Mouse (Mus musculus) cortical plate, adult 2 months (tissue): ENCODE results near the gene Lin54. TPM values are rescaled to one million over a fixed set of nuclear protein-coding genes. Genes with fewer than 3 reads are reported as not detected.

ENCODE experiments used
- H3K27ac ChIP-seq: fragments of 200-500 bp; 2 replicates; pipeline ENCODE4 v1.5.1; 2012; ENCODE audit warnings: low read length, control low read depth, inconsistent platforms; ENCODE audit not compliant: insufficient read depth
- H3K4me1 ChIP-seq: fragments of 200-500 bp; 2 replicates; pipeline ENCODE4 v1.6.1; 2011; ENCODE audit warnings: low read length; ENCODE audit not compliant: control insufficient read depth, insufficient read depth
- H3K4me3 ChIP-seq: fragments of 200-500 bp; 2 replicates; pipeline ENCODE4 v1.5.1; 2011; ENCODE audit warnings: mild to moderate bottlenecking, low read length, control low read depth; ENCODE audit not compliant: insufficient read depth
- CTCF ChIP-seq: fragments of 200-500 bp; IDR thresholded peaks from 2 replicates; pipeline ENCODE4 v1.5.1; 2011; ENCODE audit warnings: mild to moderate bottlenecking, control low read depth, low read length; ENCODE audit not compliant: insufficient read depth; ENCODE audit errors: extremely low read depth
- POLR2A ChIP-seq: fragments of 200-500 bp; IDR thresholded peaks from 2 replicates; pipeline ENCODE4 v1.6.1; 2011; ENCODE audit warnings: mild to moderate bottlenecking, low read length, control low read depth; ENCODE audit not compliant: insufficient read depth; ENCODE audit errors: extremely low read depth
- polyA plus RNA-seq: library from polyadenylated mRNA; depleted of rRNA; stranded (reverse); fragments of >200 nt; gene quantifications from 2 replicates; pipeline ENCODE4 v1.2.3, GENCODE M21; 2012; rRNA removed

Lin54 gene
- polyA plus RNA-seq, 1 experiment, result 7.2 TPM

DNA sequence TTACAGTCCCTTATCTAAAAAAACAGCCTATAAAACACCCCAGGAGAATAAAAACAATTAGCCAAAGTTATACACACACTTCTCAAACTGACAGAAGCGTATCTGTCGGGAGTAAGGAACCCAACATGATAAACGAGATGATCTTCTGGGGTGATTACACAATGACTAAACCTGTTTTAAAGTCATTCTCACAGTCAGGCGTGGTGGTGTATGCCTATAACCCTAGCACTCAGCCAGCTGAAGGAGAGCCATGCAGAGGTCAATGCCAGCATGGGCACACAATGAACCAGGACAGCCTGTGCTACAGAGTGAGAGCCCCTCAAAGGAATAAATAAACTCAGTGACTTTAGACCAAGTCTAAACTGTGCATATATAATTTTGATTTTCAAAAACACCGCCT lies 92.0 kb downstream of the Lin54 start:
- no peak overlapping the region for H3K4me3 ChIP-seq
- H3K27ac ChIP-seq, result no peak overlapping the region
- no peaks in the 10 kb centered on the region; the same call in 1 of the 2 replicates for H3K4me1 ChIP-seq
- TF ChIP-seq CTCF, result no peak

- TF ChIP-seq POLR2A (no peak), CTCF (no peak)
These were observed 103.7 kb downstream of the Lin54 start for GRCm38 (mm10) chr5:100396753-100397152.

GRCm38 (mm10) chr5:100393681-100394080 lies 106.8 kb downstream of the Lin54 start:
- Histone ChIP-seq H3K4me3 (no peak overlapping the region), H3K4me1 (no peaks in the 10 kb centered on the region), H3K27ac (no peak overlapping the region)
- TF ChIP-seq POLR2A (no peak), CTCF (no peak)

More at GRCm38 (mm10) chr5:100396753-100397152, 103.7 kb downstream of the Lin54 start:
- Histone ChIP-seq H3K4me3 (no peak overlapping the region), H3K4me1 (no peaks in the 10 kb centered on the region), H3K27ac (no peak overlapping the region)

DNA sequence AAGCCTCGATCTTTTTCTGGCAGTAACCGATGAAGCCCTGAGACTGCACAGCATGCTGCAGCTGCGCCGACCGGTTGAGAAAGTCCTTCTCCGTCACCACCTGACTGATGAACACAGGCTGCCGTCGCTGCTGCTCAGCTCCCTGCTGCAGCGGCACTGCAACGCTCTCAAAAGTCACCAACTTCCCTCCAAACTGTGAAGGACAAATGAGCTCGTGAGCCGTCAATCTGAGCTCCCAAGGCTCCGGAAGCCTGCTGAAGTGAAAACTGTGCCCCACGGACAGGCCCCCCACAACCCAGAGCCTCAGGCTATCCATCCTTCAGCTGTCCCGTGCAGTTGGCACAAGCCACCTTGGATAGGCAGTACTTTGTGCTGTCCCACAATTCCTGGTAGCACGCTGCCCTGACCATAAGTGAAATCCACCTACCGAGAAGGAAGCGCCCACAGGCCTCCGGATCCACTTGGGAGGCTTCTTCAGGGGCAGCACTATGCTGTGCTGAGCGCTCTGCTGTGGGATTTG lies 107.9 kb downstream of the Lin54 start:
- TF ChIP-seq POLR2A, result no peak
- no peak for TF ChIP-seq CTCF
- H3K27ac ChIP-seq, result no peak overlapping the region
- H3K4me3 ChIP-seq, result no peak overlapping the region
- no peaks in the 10 kb centered on the region for H3K4me1 ChIP-seq

Other genes starting within 250 kb of the Lin54 start
- 106 and 113 TPM in 2 replicates for gene Sec31a, start 84.4 kb downstream of the Lin54 start, polyA plus RNA-seq
- gene Cops4, start 17.7 kb upstream of the Lin54 start, polyA plus RNA-seq, result 73.3 and 76.8 TPM in 2 replicates
- gene Plac8, start 71.6 kb upstream of the Lin54 start, polyA plus RNA-seq, result 0.55 and 0.96 TPM in 2 replicates
- gene Coq2, start 174.5 kb upstream of the Lin54 start, polyA plus RNA-seq, result 157 and 158 TPM in 2 replicates
- 1.1 and 1.2 TPM in 2 replicates for gene Hpse, start 219.1 kb upstream of the Lin54 start, polyA plus RNA-seq